Mouse (Mus musculus) cerebellum, adult 2 months (tissue): ENCODE results near the gene Shank3.

Source experiments
- CTCF ChIP-seq: fragments of 200-500 bp; IDR thresholded peaks from 2 replicates; pipeline ENCODE4 v1.5.1; 2011; ENCODE audit warnings: low read depth, mild to moderate bottlenecking, control low read depth, low read length, moderate library complexity, borderline replicate concordance; ENCODE audit not compliant: insufficient read depth
- POLR2A ChIP-seq: fragments of 200-500 bp; IDR thresholded peaks from 2 replicates; pipeline ENCODE4 v1.6.1; 2011; ENCODE audit warnings: low read length, control low read depth, borderline replicate concordance; ENCODE audit not compliant: insufficient read depth

DNA sequence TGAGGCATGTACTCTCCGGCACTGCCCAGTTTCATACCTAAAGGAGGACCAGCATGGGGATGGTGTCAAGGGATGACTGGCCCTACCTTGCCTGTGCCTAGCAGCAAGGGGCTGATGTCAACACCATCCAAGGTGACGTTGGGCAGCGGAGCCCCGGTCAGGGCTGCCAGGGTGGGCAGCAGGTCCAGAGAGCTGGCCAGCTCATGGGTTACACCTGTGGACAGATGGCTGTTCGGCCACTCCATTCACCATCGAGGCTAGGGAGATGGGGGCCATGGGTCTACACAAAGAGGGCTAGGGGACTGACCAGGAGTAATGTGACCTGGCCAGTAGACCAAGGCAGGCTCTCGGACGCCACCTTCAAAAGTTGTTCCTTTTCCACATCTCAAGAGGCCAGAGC, 25.5 kb upstream of the Shank3 start:
- no peak for TF ChIP-seq CTCF
- TF ChIP-seq POLR2A: no peak
